In genomic region chr9:66114341-66114740, GRCm38 (mm10) we compare ENCODE assay signal across 16 mouse cellular contexts. TPM values are rescaled to one million over a fixed set of nuclear protein-coding genes. Genes with fewer than 3 reads are reported as not detected.
DNase-seq lines count a peak whose midpoint lies in the region; ATAC-seq lines count a peak whose summit lies in the region.
"Had no signal": no experiment of that assay in that cellular context is flagged by ENCODE, and none has a peak within 500 bp of the region (broad histone marks: within the 10 kb centered on the region; RNA-seq: fewer than 3 reads in every experiment).

No protein-coding gene starts in this region.

- ATAC-seq in megakaryocyte, adult 5-6 weeks (ENCODE audit: poor library complexity, severe bottlenecking): peak; percentile 95
- ATAC-seq: forebrain, embryonic 13.5 days; inflammation-experienced regulatory T-cells, adult 6 months had no signal

- DNase-seq in 416B (ENCODE audit: low read depth) (peak; percentile 83), adipocyte (ENCODE audit: low spot score) (peak; percentile 25)
- peak; percentile 6 for DNase-seq in lung, postnatal 10 days
- DNase-seq in kidney, adult 18-20 months: no peak
- DNase-seq in gastrocnemius, adult 8-10 months (ENCODE audit: low spot score in 2 of 2): no peak
- DNase-seq in left cerebral cortex, adult 9 months (ENCODE audit: low spot score in 2 of 2): no peak
- DNase-seq: adrenal gland, postnatal 14 days; cerebellum, adult 9-11 months; gastrocnemius, adult 2 months; kidney, adult 8-10 months; kidney, postnatal 10 days; layer of hippocampus, postnatal 36 days; liver, embryonic 13.5 days had no signal

RNA-seq across cellular contexts. Expression of gene Snx1, which starts 12.0 kb away (rescaled TPM):
- total RNA-seq in megakaryocyte, adult 5-6 weeks (2015): 104 and 105 TPM in 2 replicates
- 203 and 217 TPM in 2 replicates for total RNA-seq in megakaryocyte, adult 5-6 weeks (2017)
- 10 to 100 TPM in 3 of 4 experiments, 1 to 10 TPM in 1; 9.0 to 11.0 (median 10.5) TPM for total RNA-seq in gastrocnemius, adult 8-10 months (2022)

RNA-seq across cellular contexts. Expression of gene Ciao2a, which starts 12.1 kb away (rescaled TPM):
- total RNA-seq in megakaryocyte, adult 5-6 weeks (2015): 383 and 455 TPM in 2 replicates
- total RNA-seq in megakaryocyte, adult 5-6 weeks (2017): 259 and 261 TPM in 2 replicates
- 10 to 100 TPM; 51.2 to 64.6 (median 61.2) TPM for total RNA-seq in gastrocnemius, adult 8-10 months (2022)

RNA-seq across cellular contexts. Expression of gene Dapk2, which starts 43.7 kb away (rescaled TPM):
- 1.6 and 4.4 TPM in 2 replicates for total RNA-seq in megakaryocyte, adult 5-6 weeks (2015)
- total RNA-seq in megakaryocyte, adult 5-6 weeks (2017): 2.6 and 4.0 TPM in 2 replicates
- total RNA-seq in gastrocnemius, adult 8-10 months (2022): 10 to 100 TPM; 28.1 to 36.2 (median 34.1) TPM

RNA-seq across cellular contexts. Expression of gene Snx22, which starts 44.8 kb away (rescaled TPM):
- total RNA-seq in megakaryocyte, adult 5-6 weeks (2015): 0.21 TPM in 1 of 2 replicates, not detected in the other
- 0.37 and 0.77 TPM in 2 replicates for total RNA-seq in megakaryocyte, adult 5-6 weeks (2017)
- total RNA-seq in gastrocnemius, adult 8-10 months (2022): under 1 TPM in 3 of 4 experiments, not detected in 1; 0.12 to 0.29 (median 0.18) TPM

RNA-seq across cellular contexts. Expression of gene Ppib, which starts 54.3 kb away (rescaled TPM):
- total RNA-seq in megakaryocyte, adult 5-6 weeks (2015): 420 TPM in 2 replicates
- total RNA-seq in megakaryocyte, adult 5-6 weeks (2017): 677 and 751 TPM in 2 replicates
- total RNA-seq in gastrocnemius, adult 8-10 months (2022): 10 to 100 TPM; 26.9 to 38.5 (median 32.7) TPM

Comparison
In these comparisons a context has a peak if more than half of its experiments do, and no peak if none do; other contexts are left out.
1. DNase-seq: peak in 416B (single experiment), adipocyte (single experiment) and lung, postnatal 10 days (single experiment); none in kidney, adult 18-20 months (single experiment), gastrocnemius, adult 8-10 months (0 of 2) and left cerebral cortex, adult 9 months (0 of 2).
2. RNA of gene Snx1, which starts 12.0 kb away (total RNA-seq): 104 to 217 TPM in megakaryocyte, adult 5-6 weeks; 9.0 to 11.0 TPM in gastrocnemius, adult 8-10 months; every median in the first group is over 4 times any median in the second.
3. RNA of gene Dapk2, which starts 43.7 kb away (total RNA-seq): 28.1 to 36.2 TPM in gastrocnemius, adult 8-10 months; 1.6 to 4.4 TPM in megakaryocyte, adult 5-6 weeks; every median in the first group is over 4 times any median in the second.